Mouse (Mus musculus): Measurements from ENCODE around the gene Htr2c.

Htr2c gene

DNA sequence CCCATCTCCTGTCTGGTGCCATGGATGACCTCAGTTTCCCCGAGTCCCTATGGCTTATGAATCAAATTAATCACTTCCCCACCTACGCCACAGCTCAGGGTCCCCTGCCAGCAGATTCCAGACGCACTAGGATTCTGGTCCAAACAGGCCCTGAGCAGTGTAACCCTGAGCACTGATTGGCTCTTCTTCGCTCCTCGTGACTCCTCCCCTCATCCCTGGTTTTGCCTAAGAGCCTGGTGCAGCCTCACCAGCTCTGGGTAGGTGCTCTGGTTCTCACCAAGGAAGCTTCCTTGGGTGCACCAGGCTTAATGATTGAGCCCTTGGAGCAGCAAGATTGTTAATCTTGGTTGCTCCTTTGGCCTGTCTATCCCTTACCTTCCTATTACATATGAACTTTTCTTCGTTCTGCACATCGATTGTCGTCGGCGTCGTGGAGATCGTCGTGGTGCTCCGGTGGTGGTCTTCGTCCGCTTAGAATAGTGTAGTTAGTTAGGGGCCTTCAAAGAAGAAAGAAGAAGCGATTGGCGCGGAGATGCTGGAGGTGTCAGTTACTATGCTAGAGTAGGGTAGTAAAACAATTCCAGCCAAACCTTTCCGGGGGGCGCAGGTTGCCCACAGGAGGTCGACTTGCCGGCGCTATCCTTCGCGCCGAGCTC lies at the start of gene Htr2c:
Gene Htr2c (plus strand): TSS at position 256 of the 656 bp plus-strand sequence.
- ChIA-PET POLR2A (no interaction called here), CTCF (no interaction called here)

DNA sequence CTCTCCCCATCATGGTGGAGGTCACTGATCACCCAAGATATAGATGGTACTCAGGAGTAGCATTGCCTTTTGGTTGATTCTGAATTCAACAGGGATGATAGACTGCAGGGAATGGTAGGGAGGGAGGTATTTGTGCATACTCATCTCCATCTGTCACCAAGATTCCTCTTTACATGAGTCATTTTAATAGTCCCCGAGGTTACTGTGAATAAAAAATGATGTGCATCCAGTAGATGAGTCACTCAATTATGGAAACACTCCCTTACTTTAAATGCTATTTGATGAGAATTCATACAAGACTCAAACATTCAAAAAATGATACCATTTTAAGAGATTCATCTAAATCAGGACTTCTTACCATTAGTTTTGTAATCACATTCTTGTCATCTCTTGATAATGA lies 34.1 kb upstream of the Htr2c start:
- CTCF ChIA-PET, result no interaction called here
- POLR2A ChIA-PET, result no interaction called here

DNA sequence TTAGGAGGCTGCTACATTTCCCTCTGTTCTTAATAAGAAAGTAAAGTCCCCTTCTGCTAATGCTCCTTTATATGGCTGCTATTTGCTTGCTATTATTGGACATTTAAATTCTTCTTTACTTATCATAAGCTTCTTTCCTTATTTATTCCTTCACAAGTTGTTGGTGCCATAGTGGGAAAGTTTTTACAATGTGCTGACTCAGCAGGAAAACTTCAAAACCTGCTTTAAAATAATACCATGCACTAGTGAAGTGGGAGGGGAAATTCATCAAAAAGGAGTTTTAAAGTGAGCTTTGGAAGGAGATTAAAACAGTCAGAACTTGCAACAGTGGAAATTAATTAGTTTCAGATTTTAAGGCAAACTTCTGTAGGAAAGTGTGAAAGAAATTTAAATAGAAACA lies 26.0 kb upstream of the Htr2c start:
- ChIA-PET POLR2A (no interaction called here), CTCF (no interaction called here)

DNA sequence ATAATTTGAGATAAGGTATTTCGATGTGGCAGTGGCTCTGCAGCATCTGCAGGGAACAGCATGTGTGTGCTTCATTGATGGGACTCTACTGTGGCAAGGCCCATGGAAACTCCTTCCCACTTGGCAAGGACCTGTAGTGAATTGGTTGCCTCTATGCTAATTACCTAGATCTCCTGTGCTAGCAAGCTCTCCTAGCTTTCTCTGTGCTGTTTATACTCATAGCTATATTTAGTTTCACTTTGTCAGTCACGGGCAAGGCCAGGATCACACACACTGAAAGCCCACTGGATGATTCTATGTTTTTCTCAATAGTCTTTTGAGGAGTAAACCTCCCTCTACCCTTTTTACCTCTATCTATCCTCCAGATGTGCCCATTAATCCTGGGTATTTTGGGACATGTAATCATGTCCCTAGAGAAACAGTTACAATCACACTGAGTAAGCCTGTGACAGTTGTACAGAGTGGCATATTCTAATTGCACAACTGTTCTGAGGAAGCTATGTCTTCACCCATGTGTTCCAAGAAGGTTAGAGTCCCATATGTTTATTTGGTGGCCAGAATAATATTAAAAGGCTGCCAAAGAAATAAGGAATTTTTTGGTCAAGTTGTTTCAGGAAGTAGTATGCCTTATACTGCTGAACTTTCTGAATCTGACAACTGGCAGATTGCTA lies 16.0 kb upstream of the Htr2c start:
- ChIA-PET CTCF (interaction anchor here in 1 of 4 experiments (0.6 kb wide), 1 partner anchor 9 kb away, joined by 3 read pairs; no protein-coding TSS in a partner anchor), POLR2A (no interaction called here)

DNA sequence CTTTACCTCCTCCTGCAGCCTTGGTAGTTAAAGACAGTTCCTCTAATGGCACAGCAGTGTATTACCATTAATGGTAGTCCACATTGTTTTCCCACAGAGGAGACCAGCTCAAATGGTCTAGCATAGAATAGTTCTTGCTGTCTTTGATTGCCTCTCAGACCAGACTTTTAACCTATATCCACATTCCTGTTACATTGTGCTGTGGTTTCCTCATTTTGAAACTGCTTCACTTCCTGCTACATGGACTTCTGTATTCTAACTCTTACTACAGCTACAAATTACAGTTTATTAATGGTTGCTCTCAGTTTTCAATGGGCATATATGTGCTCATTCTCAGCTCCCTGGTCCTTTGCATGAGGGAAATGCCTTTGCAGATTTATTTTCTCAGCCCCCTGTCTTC lies 15.3 kb upstream of the Htr2c start:
- POLR2A ChIA-PET, result no interaction called here
- CTCF ChIA-PET, result no interaction called here

DNA sequence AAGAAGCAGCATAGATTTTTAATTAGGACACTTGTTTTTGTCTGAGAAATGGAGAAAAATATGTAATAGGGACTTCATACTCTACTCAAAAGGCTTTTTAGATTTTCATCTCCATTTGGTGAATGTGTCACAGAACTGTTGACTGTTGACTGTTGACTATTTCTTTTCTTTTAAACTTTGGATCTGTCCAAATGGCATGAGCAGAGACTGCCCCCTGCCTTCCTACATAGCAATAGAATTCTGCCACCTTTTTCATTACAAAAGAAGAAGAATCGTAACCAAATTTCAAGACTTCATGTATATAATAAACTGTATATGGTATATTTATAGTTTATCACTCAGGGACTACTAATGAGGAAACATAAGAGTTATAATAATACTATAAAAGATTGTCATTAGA lies 3.7 kb upstream of the Htr2c start:
- ChIA-PET CTCF (no interaction called here), POLR2A (no interaction called here)

DNA sequence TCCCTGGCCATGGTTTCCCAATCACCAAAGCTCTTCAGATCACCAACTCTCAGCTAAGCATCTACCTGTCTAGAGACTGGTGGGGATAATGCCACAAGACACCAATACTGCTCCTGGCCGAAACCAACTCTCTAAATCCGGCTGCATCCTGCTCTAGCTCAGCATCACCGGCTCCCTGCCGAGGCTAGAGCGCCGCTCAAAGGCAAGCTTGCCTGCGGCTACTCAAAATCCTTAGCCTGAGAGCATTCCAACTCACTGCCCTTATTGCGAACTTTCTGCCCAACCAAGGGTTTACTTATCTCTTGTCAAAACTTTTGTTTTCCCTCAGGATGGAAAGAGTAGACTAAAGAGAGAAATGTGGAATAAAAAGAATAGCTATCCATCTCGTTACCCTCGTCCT lies 2.4 kb upstream of the Htr2c start:
- ChIA-PET POLR2A (no interaction called here), CTCF (no interaction called here)

DNA sequence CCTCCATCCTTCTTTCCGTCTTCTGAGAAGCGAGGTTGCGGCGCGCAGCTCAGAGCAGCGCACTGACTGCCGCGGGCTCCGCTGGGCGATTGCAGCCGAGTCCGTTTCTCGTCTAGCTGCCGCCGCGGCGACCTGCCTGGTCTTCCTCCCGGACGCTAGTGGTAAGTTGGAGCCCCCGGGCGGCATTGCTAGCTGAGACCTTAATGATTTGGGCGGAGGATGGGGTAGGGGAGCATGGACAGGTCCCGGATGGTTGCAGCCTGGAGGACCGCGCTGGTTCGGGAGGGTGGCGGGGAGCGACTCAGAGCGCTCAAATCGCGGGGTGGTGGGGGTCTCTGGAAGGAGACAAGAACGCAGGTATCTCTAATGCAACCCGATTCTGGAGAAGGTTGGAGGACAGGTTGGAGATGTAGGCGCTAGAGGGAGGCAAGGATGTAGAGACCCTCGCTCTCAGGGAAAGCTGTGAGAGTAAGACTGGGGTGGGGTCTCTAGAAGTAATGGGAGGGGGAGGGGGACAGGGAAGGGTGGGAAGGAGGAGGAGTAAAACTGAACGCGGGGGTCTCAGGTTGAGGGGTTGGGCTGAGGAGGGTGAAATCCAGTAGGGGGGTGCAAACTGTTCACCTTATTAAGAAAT lies 718 bp downstream of the Htr2c start:
- POLR2A ChIA-PET, result no interaction called here
- CTCF ChIA-PET, result no interaction called here

DNA sequence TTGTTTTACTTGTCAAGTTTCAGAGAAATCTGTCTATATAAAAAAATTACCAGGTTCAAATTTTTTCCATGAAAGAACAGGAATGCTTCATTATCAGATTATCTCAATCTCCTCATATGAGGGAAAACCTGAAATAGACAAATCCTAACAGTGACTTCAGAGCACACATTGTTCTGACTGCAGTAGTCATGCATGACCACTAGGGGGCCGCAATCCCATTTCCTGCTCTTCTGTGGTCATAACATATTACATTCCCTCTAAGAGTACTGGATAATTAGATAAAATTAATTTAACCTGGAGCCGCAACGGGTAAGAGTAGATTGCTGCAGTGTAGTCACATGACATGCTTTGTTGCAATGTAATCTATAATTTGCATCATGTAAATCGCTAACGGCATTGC lies 17.6 kb downstream of the Htr2c start:
- ChIA-PET CTCF (no interaction called here), POLR2A (no interaction called here)

DNA sequence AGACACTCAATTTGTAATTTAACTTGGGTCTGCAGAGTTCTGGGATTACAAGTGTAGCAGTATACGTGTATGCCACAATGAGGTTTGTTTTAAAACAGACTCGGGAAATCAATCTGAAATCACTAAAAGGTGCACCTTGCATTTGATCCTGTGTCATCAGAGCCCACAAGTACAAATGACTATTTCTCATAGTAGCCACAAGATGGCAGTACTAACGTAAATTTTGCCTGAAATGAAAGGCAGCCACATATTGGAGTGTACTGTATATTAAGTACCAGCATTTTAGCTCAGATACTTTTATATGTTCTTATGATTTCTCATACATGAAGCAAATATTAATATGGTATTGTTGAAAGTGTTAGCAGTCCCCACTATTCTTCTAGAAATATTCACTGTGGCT lies 93.4 kb downstream of the Htr2c start:
- ChIA-PET POLR2A (no interaction called here), CTCF (no interaction called here)

DNA sequence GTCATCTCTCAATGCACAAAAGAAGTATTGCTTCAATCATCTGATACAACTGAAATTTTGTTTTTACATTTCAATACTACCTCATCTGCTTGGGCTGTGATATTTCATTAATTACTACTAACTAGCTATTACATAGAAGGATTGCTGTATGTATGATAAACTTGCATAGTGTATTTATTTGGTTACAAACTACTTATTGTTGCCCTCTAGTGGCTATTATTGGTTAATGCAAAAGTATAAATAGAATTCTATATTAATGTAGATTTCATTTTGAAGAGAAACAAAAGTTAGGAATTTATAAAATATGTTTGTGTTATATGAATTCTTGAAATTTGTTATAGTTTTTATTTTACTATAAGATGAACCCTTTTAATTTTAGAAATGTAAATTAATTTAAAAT lies 109.3 kb downstream of the Htr2c start:
- ChIA-PET CTCF (interaction anchor here in 1 of 4 experiments (0.6 kb wide), 1 partner anchor 21 kb away, joined by 4 read pairs; no protein-coding TSS in a partner anchor), POLR2A (no interaction called here)

DNA sequence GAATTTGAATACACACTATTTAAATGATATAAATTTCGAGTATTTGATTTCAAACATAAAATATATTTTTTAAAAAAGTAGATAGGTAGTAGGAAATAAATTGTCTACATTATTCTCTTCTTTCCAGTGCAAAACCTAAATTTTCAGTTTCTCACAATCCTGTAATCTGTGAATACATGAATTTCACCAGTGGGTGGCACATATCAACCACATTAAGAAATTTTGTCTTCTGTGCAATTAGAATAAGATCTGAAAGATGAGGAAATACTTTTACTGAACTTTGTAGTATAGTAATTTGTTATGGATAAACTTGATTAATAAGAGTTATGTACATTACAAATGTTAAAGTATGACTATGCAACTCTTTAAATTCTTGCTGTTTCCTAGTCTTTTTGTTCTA lies 156.8 kb downstream of the Htr2c start:
- ChIA-PET CTCF (no interaction called here), POLR2A (no interaction called here)

DNA sequence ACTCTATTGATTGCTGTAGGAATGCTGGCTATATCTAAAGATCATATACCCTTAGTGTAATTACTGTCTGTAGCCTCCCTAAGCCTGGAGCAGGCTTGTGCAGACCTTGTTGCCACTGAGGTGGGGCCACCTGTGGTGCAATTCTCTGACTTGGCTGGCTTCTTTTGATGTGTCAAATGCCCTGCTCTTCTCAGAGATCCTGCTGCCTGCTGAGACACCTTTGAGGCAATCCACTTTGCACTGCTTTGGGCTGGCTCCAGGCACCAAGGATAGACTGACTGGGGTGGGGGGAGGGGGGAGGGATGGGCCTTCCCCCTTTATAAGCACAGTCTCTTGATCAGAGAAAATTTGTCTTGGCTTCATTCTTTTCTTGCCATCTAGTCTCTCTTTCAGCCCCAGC lies 252.9 kb downstream of the Htr2c start:
- CTCF ChIA-PET, result no interaction called here
- POLR2A ChIA-PET, result no interaction called here

DNA sequence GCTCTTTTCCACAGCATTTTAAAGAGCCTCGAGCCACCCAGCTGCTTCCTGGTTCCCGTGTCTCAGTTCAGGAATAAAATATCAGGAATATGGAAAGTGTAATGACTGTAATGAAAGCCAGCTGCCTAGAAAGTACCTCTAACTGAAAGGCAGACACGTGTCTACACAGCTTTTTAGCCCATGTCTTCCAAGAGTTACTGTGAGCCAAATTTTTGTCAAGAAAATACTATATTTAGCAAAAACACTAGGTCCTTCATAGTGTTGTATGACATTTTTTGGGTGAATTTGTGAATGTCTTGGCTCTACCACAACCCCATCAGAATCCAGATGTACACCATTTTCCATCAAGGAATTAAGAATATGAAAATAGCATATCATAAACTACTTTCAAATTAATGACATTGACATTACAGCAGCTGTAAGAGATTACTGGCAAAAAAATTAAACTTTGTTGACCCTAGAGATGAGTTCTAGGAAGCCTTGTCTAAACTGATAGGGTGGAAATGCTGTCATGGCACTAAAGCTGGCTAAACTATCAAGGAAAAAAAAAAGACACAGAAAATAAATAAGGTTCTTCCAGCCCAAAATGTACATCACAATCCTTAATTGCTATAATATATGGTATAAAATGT lies 255.2 kb downstream of the Htr2c start:
- POLR2A ChIA-PET, result no interaction called here
- CTCF ChIA-PET, result no interaction called here

DNA sequence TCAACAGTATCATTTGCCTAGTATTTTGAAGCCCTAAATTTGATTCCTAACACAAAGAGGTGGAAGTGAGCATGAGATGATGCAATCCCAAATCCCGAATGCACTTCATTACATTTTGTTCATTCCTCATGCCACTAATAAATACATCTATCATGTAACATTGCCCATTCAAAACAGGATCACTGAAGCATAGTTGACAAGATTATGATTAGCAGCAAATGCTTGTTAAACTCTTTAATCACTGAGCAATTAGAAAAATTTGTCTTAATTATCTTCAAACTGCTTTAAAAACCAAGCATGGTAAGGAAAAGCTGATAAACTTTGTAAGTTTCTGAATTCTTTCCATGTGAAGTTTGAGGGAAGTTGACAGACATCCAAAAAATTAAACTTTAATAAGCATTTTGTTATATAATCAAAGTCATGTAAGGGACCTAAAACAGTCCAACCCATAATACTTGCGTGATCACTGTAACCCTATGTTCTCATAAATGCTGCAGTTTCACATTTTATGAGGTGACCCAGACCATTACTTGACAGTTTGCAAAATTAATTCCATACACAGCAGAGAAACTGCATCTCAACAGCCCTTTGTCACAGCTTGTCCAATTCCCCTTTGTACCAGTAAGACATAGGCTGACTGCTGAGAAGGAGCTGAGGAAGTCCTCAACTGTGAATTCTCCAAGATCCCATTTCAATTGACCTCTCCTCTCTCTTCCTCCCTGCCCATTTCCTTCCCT lies 276.7 kb downstream of the Htr2c start:
- ChIA-PET POLR2A (no interaction called here), CTCF (no interaction called here)

All from embryonic stem cell, embryonic (primary cell).